17 mouse cellular contexts compared by ENCODE assay signal in genomic region chr11:95540637-95541385, GRCm38 (mm10). TPM values are rescaled to one million over a fixed set of nuclear protein-coding genes. Genes with fewer than 3 reads are reported as not detected.
DNase-seq lines count a peak whose midpoint lies in the region; ATAC-seq and TF ChIP-seq lines count a peak whose summit lies in the region.
"Had no signal": no experiment of that assay in that cellular context is flagged by ENCODE, and none has a peak within 500 bp of the region (broad histone marks: within the 10 kb centered on the region; RNA-seq: fewer than 3 reads in every experiment).

No protein-coding gene starts in this region.

- no peak for DNase-seq in heart, postnatal 4 days
- DNase-seq in hindbrain, embryonic 14.5 days (ENCODE audit: low spot score): no peak
- no peak for DNase-seq in cerebellum, adult 9-11 months
- no peak for DNase-seq in layer of hippocampus, postnatal 25 days (ENCODE audit: extremely low spot score in 1 of 2, low spot score in 1 of 2)
- DNase-seq: adrenal gland, adult 8-10 months; cerebellum, adult 11-12 months; gastrocnemius, adult 2 months; kidney, postnatal 36 days; thymus, adult 2 months had no signal

- WGBS in heart, embryonic 15.5 days: 28% methylated on average over 18 of the region's 18 CpGs
- WGBS in midbrain, embryonic 13.5 days: 34% methylated on average over 18 of the region's 18 CpGs
- WGBS in midbrain, embryonic 15.5 days: 36% methylated on average over 18 of the region's 18 CpGs
- WGBS in hindbrain, embryonic 14.5 days: 34% methylated on average over 18 of the region's 18 CpGs
- WGBS in small intestine, adult 2 months: 15% methylated on average over 18 of the region's 18 CpGs

- no peak overlapping the region for H3K9ac ChIP-seq in heart, embryonic 15.5 days
- no peak overlapping the region for H3K9ac ChIP-seq in midbrain, embryonic 13.5 days (replicated peaks)
- H3K9ac ChIP-seq in midbrain, embryonic 15.5 days: no peak overlapping the region
- H3K9ac ChIP-seq in hindbrain, embryonic 14.5 days: no peak overlapping the region
- H3K9ac ChIP-seq: embryonic facial prominence, embryonic 15.5 days; limb, embryonic 15.5 days had no signal

- H3K36me3 ChIP-seq in heart, embryonic 15.5 days: no peaks in the 10 kb centered on the region
- no peaks in the 10 kb centered on the region for H3K36me3 ChIP-seq in midbrain, embryonic 13.5 days
- H3K36me3 ChIP-seq in midbrain, embryonic 15.5 days (replicated peaks): no peaks in the 10 kb centered on the region
- H3K36me3 ChIP-seq in hindbrain, embryonic 14.5 days (replicated peaks; ENCODE audit: control insufficient read depth, insufficient read depth): no peaks in the 10 kb centered on the region
- no peaks in the 10 kb centered on the region for H3K36me3 ChIP-seq in small intestine, adult 2 months (ENCODE audit: control insufficient read depth, insufficient read depth, low read length)
- H3K36me3 ChIP-seq: embryonic facial prominence, embryonic 15.5 days; limb, embryonic 15.5 days had no signal

- H3K27me3 ChIP-seq in heart, embryonic 15.5 days: 0 out of 2 replicates have a peak, but pooled peaks cover 8% of the 10 kb centered on the region
- H3K27me3 ChIP-seq in midbrain, embryonic 13.5 days: peaks cover 6% of the 10 kb centered on the region; the same call in 1 of the 2 replicates
- H3K27me3 ChIP-seq in midbrain, embryonic 15.5 days (replicated peaks): 0 out of 2 replicates have a peak, but pooled peaks cover 2% of the 10 kb centered on the region
- H3K27me3 ChIP-seq in hindbrain, embryonic 14.5 days (ENCODE audit: control insufficient read depth, insufficient read depth, low read length): no peaks in the 10 kb centered on the region; the same call in 1 of the 2 replicates
- H3K27me3 ChIP-seq in small intestine, adult 2 months (ENCODE audit: control insufficient read depth, insufficient read depth, low read length): no peaks in the 10 kb centered on the region

- no peaks in the 10 kb centered on the region for H3K9me3 ChIP-seq in heart, embryonic 15.5 days (replicated peaks)
- H3K9me3 ChIP-seq in midbrain, embryonic 13.5 days: no peaks in the 10 kb centered on the region
- H3K9me3 ChIP-seq in midbrain, embryonic 15.5 days: no peaks in the 10 kb centered on the region
- no peaks in the 10 kb centered on the region for H3K9me3 ChIP-seq in hindbrain, embryonic 14.5 days (ENCODE audit: control insufficient read depth, low read length)
- H3K9me3 ChIP-seq: embryonic facial prominence, embryonic 15.5 days; limb, embryonic 15.5 days had no signal

- no peak for ATAC-seq in heart, embryonic 15.5 days (replicated peaks; ENCODE audit: insufficient number of reproducible peaks, insufficient read depth, low FRiP score, low read depth)
- ATAC-seq in midbrain, embryonic 13.5 days: 0 out of 2 replicates have a peak, but pooled peaks have one; percentile 34
- no peak for ATAC-seq in midbrain, embryonic 15.5 days (replicated peaks)
- ATAC-seq in hindbrain, embryonic 14.5 days (ENCODE audit: low FRiP score): no peak

- no peak for TF ChIP-seq POLR2A in small intestine, adult 2 months (IDR thresholded peaks at IDR 0.05; ENCODE audit: low read depth, low read length)

- TF ChIP-seq CTCF in small intestine, adult 2 months (IDR thresholded peaks at IDR 0.05; ENCODE audit: extremely low read depth, insufficient read length, insufficient replicate concordance, low read depth, low read length): no peak

- H3K4me3 ChIP-seq in heart, embryonic 15.5 days: no peak overlapping the region
- H3K4me3 ChIP-seq in midbrain, embryonic 13.5 days (replicated peaks): no peak overlapping the region
- no peak overlapping the region for H3K4me3 ChIP-seq in midbrain, embryonic 15.5 days
- H3K4me3 ChIP-seq in hindbrain, embryonic 14.5 days (replicated peaks; ENCODE audit: low read length): no peak overlapping the region
- H3K4me3 ChIP-seq in small intestine, adult 2 months (ENCODE audit: low read depth, low read length): 0 out of 2 replicates have a peak overlapping the region, but pooled peaks have one; percentile 7
- H3K4me3 ChIP-seq: embryonic facial prominence, embryonic 15.5 days; gastrocnemius, adult 2 months; limb, embryonic 15.5 days had no signal

- H3K4me1 ChIP-seq in heart, embryonic 15.5 days (replicated peaks): peaks cover 18% of the 10 kb centered on the region
- H3K4me1 ChIP-seq in midbrain, embryonic 13.5 days (replicated peaks): peaks cover 26% of the 10 kb centered on the region
- H3K4me1 ChIP-seq in midbrain, embryonic 15.5 days: no peaks in the 10 kb centered on the region
- H3K4me1 ChIP-seq in hindbrain, embryonic 14.5 days (replicated peaks; ENCODE audit: control insufficient read depth, insufficient read depth, low read length): 0 out of 2 replicates have a peak, but pooled peaks cover 17% of the 10 kb centered on the region
- H3K4me1 ChIP-seq in small intestine, adult 2 months (ENCODE audit: control insufficient read depth, insufficient read depth, insufficient read length, low read length): peaks cover 4% of the 10 kb centered on the region; the same call in 1 of the 2 replicates

- peak overlapping the region; percentile 26 for H3K4me2 ChIP-seq in heart, embryonic 15.5 days
- no peak overlapping the region for H3K4me2 ChIP-seq in midbrain, embryonic 13.5 days (replicated peaks)
- H3K4me2 ChIP-seq in midbrain, embryonic 15.5 days: no peak overlapping the region; the same call in 1 of the 2 replicates
- H3K4me2 ChIP-seq in hindbrain, embryonic 14.5 days (replicated peaks): peak overlapping the region; percentile 6; the same call in 1 of the 2 replicates
- H3K4me2 ChIP-seq: embryonic facial prominence, embryonic 15.5 days; limb, embryonic 15.5 days had no signal

- H3K27ac ChIP-seq in heart, embryonic 15.5 days: no peak overlapping the region
- H3K27ac ChIP-seq in midbrain, embryonic 13.5 days: no peak overlapping the region
- H3K27ac ChIP-seq in midbrain, embryonic 15.5 days: no peak overlapping the region
- no peak overlapping the region for H3K27ac ChIP-seq in hindbrain, embryonic 14.5 days
- no peak overlapping the region for H3K27ac ChIP-seq in small intestine, adult 2 months (ENCODE audit: insufficient read depth, low read depth, low read length)
- H3K27ac ChIP-seq: embryonic facial prominence, embryonic 15.5 days; gastrocnemius, adult 2 months; limb, embryonic 15.5 days had no signal

RNA-seq across cellular contexts. Expression of gene Nxph3, which starts 26.4 kb away (rescaled TPM):
- polyA plus RNA-seq in heart, embryonic 15.5 days (2015; fragmentation: Nextera tagmentation; extraction: Ambion mirVana): 0.08 and 0.16 TPM in 2 replicates
- 1 to 10 TPM; 1.0 to 1.1 TPM for total RNA-seq in heart, postnatal 4 days (2021)
- polyA plus RNA-seq in midbrain, embryonic 13.5 days (2015; fragmentation: Nextera tagmentation; extraction: Ambion mirVana): 1.2 and 1.9 TPM in 2 replicates
- 3.2 and 4.4 TPM in 2 replicates for polyA plus RNA-seq in midbrain, embryonic 15.5 days (2015; fragmentation: Nextera tagmentation; extraction: Ambion mirVana)
- polyA plus RNA-seq in hindbrain, embryonic 14.5 days (2014; fragmentation: Nextera tagmentation; extraction: Ambion mirVana): 2.0 and 2.2 TPM in 2 replicates
- 0.23 and 0.61 TPM in 2 replicates for polyA plus RNA-seq in small intestine, adult 2 months (2012; rRNA removed)
- total RNA-seq in layer of hippocampus, postnatal 25 days (2021): 10 to 100 TPM; 18.7 to 19.2 TPM
- total RNA-seq: monocyte, adult 5-6 weeks had no signal

RNA-seq across cellular contexts. Expression of gene Ngfr, which starts 46.7 kb away (rescaled TPM):
- polyA plus RNA-seq in heart, embryonic 15.5 days (2015; fragmentation: Nextera tagmentation; extraction: Ambion mirVana): 3.0 and 6.8 TPM in 2 replicates
- 1 to 10 TPM; 3.7 to 4.3 TPM for total RNA-seq in heart, postnatal 4 days (2021)
- 13.8 and 17.2 TPM in 2 replicates for polyA plus RNA-seq in midbrain, embryonic 13.5 days (2015; fragmentation: Nextera tagmentation; extraction: Ambion mirVana)
- 14.0 and 15.4 TPM in 2 replicates for polyA plus RNA-seq in midbrain, embryonic 15.5 days (2015; fragmentation: Nextera tagmentation; extraction: Ambion mirVana)
- 38.2 and 48.5 TPM in 2 replicates for polyA plus RNA-seq in hindbrain, embryonic 14.5 days (2014; fragmentation: Nextera tagmentation; extraction: Ambion mirVana)
- 4.8 and 6.5 TPM in 2 replicates for polyA plus RNA-seq in small intestine, adult 2 months (2012; rRNA removed)
- total RNA-seq in layer of hippocampus, postnatal 25 days (2021): 1 to 10 TPM; 1.0 to 1.4 TPM
- total RNA-seq: CH12.LX had no signal

Comparison
In these comparisons a context has a peak if more than half of its experiments do, and no peak if none do; other contexts are left out.
1. H3K4me2 ChIP-seq: peak in heart, embryonic 15.5 days (single experiment) and hindbrain, embryonic 14.5 days (single experiment); none in midbrain, embryonic 13.5 days (single experiment) and midbrain, embryonic 15.5 days (single experiment).